Mouse (Mus musculus) cortical plate, adult 2 months (tissue): ENCODE results near the gene Mydgf.

Source experiments
- CTCF ChIP-seq: fragments of 200-500 bp; IDR thresholded peaks from 2 replicates; pipeline ENCODE4 v1.5.1; 2011; ENCODE audit warnings: mild to moderate bottlenecking, control low read depth, low read length; ENCODE audit not compliant: insufficient read depth; ENCODE audit errors: extremely low read depth
- POLR2A ChIP-seq: fragments of 200-500 bp; IDR thresholded peaks from 2 replicates; pipeline ENCODE4 v1.6.1; 2011; ENCODE audit warnings: mild to moderate bottlenecking, low read length, control low read depth; ENCODE audit not compliant: insufficient read depth; ENCODE audit errors: extremely low read depth

- no peak for TF ChIP-seq POLR2A
- TF ChIP-seq CTCF = no peak
These were observed 20.1 kb downstream of the Mydgf start for GRCm38 (mm10) chr17:56163523-56164102.
